Mouse (Mus musculus): Measurements from ENCODE around the gene Dscam. TPM values are rescaled to one million over a fixed set of nuclear protein-coding genes. Genes with fewer than 3 reads are reported as not detected.
"Not testable (repeated sequence)": the region's sequence is repeated elsewhere in the genome, so short reads cannot be mapped to it uniquely, and the experiment has no call there.

The Dscam gene
- total RNA-seq, 2 experiments from 2014 or later, result 0.15 TPM; not detected in 1

DNA sequence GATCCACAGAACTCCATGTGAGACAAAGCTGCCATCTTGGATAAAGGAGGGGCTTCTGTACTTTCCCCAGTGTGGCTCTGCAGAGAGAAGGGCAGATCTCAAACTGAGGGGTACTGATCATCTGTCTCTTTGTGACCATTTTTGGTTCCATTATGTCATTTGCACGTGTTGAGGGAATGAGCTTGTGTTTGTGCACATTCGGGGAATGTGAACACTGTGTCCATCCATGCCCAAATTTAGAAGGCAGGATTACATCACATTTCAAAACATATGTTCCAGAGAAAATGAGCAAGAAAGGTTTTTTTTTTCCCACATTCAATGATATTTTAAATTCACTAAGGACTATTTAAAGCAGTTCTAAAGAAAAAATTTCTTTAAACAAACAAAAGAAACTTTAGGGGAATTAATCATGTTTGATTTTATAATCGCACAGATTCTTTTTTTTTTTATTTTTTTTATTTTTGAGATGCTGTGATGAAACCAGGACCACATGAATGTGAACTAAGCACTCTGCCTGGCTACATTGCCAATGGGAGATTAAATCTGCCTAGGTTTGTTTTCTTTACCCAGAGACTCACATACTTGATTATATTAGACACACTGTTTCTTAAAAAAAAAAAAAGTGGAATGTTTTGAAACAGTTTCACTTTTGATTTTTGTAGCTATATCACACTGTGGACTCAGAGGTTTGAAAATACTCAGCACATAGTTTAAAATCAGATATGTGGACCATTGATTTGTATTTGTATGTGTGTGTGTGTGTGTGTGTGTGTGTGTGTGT is 269.1 kb downstream of the Dscam start:
- no peak for ATAC-seq (replicated peaks; ENCODE audit: poor library complexity, severe bottlenecking)

DNA sequence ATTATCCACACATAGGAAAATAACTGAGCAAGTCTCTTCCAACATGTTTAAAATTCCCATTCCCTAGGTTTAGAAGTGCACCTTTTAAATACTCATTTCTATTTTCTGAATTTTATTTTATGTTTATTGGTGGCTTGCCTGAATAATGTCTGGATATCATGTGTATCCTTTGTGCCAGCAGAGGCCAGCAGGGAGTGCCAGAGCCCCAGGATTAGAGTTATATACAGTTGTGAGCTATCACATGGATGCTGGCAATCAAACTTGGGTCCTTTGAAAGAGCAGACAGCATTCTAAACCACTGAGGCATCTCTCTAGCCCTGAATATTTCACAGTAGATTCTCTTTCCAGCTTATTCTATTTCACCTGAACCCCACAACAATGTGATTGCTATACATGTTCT is 271.2 kb downstream of the Dscam start:
- no peak for ATAC-seq (replicated peaks; ENCODE audit: poor library complexity, severe bottlenecking)

- ATAC-seq (replicated peaks; ENCODE audit: poor library complexity, severe bottlenecking), result peak; percentile 58
Observed at GRCm38 (mm10) chr16:96896510-96897133, 273.9 kb downstream of the Dscam start.

- no peak for ATAC-seq (replicated peaks; ENCODE audit: poor library complexity, severe bottlenecking)
Observed at GRCm38 (mm10) chr16:96888036-96888435, 282.5 kb downstream of the Dscam start.

GRCm38 (mm10) chr16:96885817-96886216 is 284.7 kb downstream of the Dscam start:
- ATAC-seq (replicated peaks; ENCODE audit: poor library complexity, severe bottlenecking), result no peak

DNA sequence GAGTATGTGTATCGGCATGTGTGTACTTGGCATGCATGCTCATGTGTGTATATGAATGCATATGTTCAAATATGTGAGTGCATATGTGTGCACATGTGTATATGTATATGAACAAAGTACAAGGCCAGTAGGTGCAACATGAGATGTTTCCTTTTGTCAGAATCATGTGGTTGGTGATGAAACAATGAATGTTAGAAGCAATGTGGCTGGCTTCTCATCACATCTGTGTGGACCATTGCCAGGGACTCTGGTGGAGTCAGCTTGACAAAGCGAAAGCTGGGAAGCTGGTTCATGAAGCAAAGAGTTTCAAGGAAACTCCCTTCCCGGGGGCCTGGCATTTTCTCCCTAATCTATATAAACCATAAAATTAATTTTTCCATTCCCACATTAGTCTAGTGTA is 286.0 kb downstream of the Dscam start:
- ATAC-seq (replicated peaks; ENCODE audit: poor library complexity, severe bottlenecking), result not testable (repeated sequence)

- no peak for ATAC-seq (replicated peaks; ENCODE audit: poor library complexity, severe bottlenecking)
Observed at GRCm38 (mm10) chr16:96877271-96877670, 293.3 kb downstream of the Dscam start.

DNA sequence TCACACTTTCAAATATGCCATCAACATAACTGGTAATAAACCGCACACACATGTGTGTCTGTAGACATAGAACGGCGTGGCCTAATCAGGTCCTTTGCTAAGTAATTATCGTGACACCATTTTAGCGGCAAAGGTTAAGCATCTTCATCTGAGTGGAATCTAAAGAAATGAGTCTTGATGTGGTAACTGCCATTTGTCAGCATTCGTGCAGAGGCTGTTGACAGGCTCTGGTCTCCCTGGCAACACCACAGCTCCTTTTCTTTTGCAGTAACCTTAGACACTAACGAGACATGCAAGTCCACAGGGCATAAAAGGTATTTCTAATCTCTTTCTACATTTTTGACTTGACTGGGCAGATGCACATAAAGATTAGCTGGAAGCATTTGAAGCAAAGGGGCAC is 297.8 kb downstream of the Dscam start:
- no peak for ATAC-seq (replicated peaks; ENCODE audit: poor library complexity, severe bottlenecking)

- no peak for ATAC-seq (replicated peaks; ENCODE audit: poor library complexity, severe bottlenecking)
Observed at GRCm38 (mm10) chr16:96857571-96857970, 313.0 kb downstream of the Dscam start.

GRCm38 (mm10) chr16:96855060-96855459 is 315.5 kb downstream of the Dscam start:
- 0 out of 2 replicates have a peak, but pooled peaks have one; percentile 22 for ATAC-seq (replicated peaks; ENCODE audit: poor library complexity, severe bottlenecking)

GRCm38 (mm10) chr16:96852383-96852782 is 318.2 kb downstream of the Dscam start:
- ATAC-seq (replicated peaks; ENCODE audit: poor library complexity, severe bottlenecking), result peak; percentile 78

DNA sequence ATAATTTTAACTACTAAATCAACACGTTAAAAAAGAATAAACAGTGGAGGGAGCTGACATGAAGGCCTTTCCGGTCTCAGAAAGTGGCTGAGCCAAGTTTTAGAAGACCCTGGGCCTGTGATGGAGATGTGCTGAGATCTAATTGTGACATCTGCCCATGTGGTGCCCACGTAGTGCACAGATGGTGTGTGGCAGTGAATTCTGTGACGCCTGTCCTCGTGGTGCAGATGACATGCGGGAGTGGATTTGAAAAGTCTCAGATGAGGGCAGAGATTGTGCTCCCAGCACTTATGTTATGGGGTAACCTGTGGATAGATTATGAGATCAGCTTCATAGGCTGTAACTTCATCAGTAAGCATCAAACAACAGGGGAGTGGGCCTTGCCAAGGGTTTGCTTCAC is 321.6 kb downstream of the Dscam start:
- ATAC-seq (replicated peaks; ENCODE audit: poor library complexity, severe bottlenecking), result no peak

DNA sequence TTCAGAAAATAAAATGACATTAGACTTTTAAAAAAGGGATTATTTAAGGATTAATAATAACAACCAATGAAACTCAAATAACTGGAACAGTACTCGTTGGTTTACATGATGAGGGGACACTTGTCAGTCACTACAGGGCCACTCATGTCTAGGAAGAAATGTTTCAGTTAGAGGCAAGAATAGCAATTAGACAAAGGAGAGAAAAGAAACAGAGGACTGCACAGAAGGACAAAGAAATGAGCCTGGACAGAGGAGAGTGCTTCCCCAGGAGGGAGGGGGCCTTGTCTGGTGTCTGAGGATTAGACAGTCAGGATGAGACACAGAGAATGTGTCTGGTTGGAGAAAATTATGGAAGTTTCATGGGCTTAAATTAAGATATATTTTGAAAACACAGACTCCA is 324.0 kb downstream of the Dscam start:
- no peak for ATAC-seq (replicated peaks; ENCODE audit: poor library complexity, severe bottlenecking)

GRCm38 (mm10) chr16:96846113-96846512 is 324.4 kb downstream of the Dscam start:
- ATAC-seq (replicated peaks; ENCODE audit: poor library complexity, severe bottlenecking), result no peak

GRCm38 (mm10) chr16:96845475-96846098 is 325.0 kb downstream of the Dscam start:
- no peak for ATAC-seq (replicated peaks; ENCODE audit: poor library complexity, severe bottlenecking)

DNA sequence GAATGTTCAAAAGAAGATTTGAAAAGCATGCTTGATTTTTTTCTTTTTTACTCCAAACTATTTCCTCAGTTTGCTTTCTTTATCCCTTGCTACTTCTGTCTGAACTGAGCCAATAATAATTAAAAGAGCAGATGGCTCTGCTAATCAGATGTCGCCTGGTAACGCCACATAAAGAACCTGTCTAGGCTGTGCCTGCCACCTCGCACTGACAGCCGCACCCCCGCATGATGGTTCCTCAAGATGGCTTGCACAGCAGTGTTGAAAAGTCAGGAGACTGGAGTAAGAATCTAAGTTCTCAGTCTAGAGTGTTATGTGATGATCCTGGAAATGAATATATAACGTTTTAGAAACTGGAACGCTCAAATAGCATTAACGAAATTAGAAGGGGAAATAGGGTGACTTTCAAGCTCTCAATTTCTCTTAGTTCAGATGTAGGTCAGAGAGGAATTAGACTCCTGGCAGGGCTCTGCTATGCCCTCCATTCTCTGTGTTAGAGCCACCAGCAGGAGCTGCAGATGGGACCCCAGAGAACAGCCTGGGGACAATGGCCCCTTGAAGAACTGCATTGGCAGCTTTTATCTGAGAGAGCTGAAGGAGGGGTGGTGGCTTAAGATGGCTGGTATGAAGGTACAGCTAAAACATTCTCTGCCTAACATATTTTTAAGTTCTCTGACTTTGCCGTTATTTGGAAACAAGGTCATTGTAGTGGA is 326.7 kb downstream of the Dscam start:
- ATAC-seq (replicated peaks; ENCODE audit: poor library complexity, severe bottlenecking), result no peak

DNA sequence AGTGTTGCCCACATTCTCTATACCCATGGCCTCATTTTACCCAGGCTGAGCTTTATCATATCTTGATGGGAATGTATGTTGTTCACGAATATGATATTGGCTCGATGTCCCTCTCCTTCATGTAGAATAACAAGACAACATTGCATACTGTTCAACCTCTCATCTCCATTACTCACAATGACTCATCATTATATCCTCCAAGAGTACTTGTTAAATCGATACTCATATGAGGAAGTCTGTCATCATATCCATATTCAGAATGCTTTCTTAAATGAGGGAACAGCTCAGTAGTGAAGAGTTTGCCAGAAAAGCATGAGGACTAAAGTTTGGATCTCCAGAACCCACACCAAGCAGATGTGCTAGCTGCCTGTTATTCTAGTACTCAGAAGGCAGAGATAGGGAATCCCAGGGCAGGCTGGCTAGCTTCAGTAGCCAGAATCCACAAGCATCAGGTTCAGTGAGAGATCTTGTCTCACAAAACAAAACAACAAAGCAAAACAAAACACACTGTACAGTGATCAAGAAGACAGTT is 327.7 kb downstream of the Dscam start:
- peak; percentile 74 for ATAC-seq (replicated peaks; ENCODE audit: poor library complexity, severe bottlenecking)

DNA sequence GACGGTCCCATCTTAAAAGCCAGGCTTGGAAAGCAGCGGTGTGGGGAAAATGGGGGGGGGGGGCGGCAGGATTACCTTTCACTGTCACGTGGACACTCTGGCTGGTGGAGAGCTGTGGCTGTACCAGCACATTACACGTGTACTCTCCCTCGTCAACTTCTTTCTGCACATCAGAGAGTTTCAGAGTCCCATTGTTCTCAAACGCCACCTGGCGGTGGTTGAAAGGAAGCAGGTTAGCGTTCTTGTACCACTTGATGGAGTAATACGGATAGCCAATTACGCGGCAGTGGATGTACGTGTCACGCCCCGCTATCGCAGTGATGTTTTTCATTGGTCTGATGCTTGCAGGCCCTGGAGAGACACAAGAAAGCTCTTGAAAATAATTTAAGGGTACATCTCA is 350.9 kb downstream of the Dscam start:
- ATAC-seq (replicated peaks; ENCODE audit: poor library complexity, severe bottlenecking), result peak; percentile 98

DNA sequence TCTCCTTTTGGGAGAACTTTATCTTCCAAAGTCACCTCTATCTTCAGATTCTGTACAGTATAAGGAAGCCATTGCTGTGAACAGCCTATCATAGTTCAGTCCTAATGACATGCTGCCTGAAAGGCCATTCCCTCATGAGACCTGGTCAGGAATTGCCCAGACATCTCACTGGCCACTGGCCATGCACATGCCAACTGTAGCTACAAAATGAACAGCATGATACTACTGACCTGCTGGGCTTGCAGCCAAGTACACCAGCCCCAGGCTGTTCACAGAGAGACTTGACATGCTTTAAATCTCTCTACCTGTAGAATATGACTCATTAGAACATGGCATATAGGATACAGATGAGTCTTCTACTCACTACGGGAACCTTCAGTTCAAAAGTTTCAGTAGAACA is 364.3 kb downstream of the Dscam start:
- ATAC-seq (replicated peaks; ENCODE audit: poor library complexity, severe bottlenecking), result no peak

GRCm38 (mm10) chr16:96802636-96803035 is 367.9 kb downstream of the Dscam start:
- no peak for ATAC-seq (replicated peaks; ENCODE audit: poor library complexity, severe bottlenecking)

Data from granulocyte monocyte progenitor cell, adult 5-6 weeks (primary cell).